Mouse (Mus musculus) monocyte, adult 2 months (primary cell): ENCODE results near the gene Erf.
A peak's percentile ranks its signal among the peaks of the same experiment; 100 is the strongest.
"Not testable (repeated sequence)": the region's sequence is repeated elsewhere in the genome, so short reads cannot be mapped to it uniquely, and the experiment has no call there.

Experiments
- DNase-seq, 2 experiments: peaks; one replicate each; pipeline ENCODE4 v3.0.0; 2022; ENCODE audit warnings: low spot score in 2 of 2, low read depth in 1 of 2

The Erf gene

DNA sequence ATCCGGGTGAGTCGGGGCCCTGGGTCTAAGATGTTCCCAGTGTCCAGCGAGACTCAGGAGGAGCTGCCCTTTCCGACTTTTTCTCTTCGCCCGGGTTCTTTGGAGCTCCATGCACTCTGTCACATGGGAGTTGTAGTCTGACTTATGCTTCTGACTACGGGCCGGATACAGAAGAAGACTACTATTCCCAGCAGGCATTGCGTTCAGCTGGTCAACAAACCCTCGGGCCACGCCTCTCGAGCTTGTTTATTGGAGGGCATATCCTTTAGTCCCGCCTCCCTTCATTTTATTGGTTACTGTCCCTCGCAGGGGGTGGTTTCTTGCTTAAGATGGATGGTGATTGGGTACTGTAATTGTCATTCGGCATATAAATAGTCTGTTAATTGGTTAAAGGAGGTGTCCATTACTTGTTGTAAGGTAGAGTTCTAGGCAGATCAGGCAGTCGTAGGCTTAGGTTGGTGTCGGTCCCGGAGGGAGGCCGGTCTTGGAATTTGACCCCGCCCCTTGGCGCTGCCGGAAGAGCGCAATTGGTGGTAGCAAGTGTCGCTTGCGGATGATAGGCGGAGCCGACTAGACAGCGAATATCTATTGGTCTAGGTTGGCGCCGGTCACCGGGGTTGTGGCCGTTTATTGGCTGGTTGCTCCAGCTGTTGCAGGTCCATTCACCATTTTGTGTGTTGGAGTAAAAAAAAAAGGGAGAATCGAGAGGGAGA lies 17.3 kb upstream of the Erf start:
- DNase-seq, result peak; percentile 97 to 98

DNA sequence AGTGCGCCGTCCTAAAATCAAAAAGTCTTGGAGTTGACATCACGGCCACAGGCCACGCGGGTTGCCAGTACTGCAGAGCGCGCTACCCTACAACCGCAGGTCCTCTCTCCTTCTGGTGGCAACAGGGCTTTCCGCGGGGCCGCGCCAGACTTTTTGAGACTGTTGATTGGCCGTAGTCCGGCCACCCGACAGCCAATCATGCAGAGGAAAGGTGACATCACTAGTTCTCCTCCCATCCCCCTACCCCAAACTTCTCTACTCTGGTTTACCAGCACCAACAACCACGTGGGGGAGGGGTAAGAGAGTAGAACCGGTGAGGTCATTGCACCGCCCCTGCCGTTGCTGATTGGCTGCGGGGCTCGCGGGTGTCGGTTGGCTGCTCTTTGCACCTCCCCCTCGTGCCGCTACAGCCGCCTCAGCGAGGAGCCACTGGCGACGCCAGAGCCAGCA lies 16.8 kb upstream of the Erf start, which contains the start of gene Cic:
Gene Cic, plus strand, starts transcription at position 404 of the 450 bp plus-strand sequence.
- peak; percentile 99 for DNase-seq

DNA sequence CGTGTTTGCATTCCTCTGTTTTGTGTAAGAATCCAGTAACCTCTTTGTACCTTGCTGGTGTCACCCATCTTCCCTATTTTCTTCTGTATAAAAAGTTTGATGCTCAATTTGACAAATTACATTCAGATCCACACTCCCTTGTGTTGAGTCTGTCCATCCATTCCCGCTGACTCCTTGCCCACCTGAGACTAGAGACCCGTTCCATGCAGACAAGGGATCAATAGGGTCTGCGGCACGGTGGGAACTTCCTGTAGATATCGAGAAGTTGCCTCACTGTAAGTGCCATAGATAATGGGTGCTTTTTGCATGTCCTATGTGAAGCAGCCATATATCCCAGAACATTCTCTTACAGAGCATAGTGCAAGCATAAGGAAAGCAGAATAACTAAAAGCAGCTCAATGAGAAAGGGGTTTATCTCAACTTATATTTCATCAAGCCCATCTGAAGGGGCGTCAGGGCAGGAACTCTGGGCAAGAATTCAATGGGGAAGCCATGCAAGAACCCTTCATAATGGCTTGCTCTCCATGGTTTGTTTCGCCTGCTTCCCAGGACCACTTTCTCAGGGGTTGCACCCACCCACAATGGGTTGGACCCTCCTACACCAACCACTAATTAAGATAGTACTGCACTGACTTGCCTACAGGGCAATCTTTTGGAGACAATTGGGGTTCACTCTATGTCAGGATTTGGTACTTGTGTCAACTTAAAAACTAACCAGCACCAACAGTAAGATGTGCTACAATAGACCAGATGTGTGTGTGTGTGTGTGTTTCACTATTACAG lies 15.8 kb upstream of the Erf start:
- DNase-seq, result no peak

DNA sequence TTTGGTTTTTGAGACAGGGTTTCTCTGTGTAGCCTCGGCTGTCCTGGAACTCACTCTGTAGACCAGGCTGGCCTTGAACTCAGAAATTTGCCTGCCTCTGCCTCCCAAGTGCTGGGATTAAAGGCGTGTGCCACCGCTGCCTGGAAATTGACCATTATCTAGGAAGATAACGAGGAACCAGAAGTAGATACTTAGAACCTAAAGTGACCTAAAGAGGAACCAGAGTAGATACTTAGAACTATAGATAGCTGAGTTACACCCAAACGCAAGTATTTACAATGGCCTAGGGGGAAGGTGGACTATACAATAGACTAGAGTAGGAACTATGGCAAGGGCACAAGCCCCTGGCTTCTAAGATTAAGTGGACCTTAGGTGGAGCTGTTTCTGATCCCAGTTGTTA lies 15.2 kb upstream of the Erf start:
- DNase-seq, result not testable (repeated sequence)

DNA sequence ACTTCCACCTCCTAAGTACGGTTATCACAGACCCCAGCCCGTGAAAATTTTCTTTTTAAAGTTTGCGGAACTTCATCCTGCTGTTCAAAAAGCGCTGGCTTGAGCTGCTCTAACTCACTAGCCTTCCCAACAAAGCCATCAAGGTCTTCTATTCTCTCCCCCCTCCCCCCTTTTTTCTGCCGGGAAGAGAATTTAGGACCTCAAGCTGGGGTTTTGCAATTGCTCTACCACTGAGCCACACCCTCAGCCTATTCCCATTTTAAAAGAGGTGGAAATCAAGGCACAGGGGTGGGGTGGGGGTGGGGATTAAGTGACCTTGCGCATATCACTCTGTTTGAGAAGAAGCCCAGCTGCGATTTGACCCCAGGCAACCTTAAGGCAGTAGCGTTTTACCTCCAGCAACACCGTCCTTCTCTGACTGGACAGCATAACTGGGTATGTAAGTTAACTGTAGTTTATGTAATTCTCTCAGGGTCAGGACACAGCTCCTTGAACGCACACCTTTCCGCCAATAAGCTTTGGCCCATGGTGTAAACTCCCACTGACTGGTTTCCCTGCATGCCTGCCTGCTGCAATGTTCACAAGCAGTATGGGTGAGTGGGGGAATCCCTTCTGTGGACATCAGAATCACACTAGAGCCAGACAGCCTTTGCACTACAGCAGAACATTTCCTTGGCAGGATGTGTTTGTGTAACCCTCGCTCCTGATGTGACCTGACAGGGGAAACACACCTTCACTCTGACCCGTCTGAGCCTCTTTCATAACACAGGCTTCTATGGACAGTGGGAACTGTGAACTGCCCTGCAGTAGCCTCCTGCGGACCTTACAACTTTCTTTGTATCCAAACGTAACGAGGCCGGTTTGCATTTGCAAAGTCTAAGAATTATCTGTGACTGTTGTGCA lies 13.7 kb upstream of the Erf start:
- no peak for DNase-seq

DNA sequence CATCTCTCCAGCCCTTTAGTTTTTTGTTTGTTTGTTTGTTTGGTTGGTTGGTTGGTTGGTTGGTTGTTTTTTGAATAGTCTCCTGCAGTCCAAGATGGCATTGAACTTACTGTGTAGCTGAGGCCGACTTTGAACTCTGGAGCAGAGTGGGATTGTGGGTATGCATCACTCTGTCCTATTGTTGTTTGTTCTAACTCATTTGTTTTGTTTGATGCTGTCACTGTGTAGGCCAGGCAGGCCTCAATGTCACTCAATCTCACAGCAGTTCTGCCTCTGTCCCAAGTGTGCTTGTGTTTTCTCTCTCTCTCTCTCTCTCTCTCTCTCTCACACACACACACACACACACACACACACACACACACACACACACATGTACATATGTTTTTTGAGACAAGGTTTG lies 11.3 kb upstream of the Erf start:
- DNase-seq, result no peak

DNA sequence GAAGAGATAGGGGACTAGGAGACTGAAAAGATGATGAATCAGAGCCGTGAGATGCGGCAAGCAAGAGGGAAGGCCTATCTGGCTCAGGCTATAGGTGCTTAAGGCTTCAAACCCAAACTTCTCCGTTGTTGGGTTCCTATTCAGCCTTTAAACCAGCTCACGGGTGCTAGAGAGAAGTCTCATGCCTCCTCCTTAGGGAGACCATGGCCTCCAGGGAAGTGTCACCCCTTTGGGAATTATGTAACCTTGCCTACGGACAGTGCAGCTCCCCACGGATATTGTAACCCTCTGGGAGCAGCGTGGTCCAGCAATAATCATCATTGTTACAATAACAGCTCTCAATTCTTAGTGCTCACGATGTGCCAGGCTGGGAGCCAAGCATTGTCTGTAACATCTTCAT lies 1.3 kb upstream of the Erf start:
- DNase-seq, result no peak

DNA sequence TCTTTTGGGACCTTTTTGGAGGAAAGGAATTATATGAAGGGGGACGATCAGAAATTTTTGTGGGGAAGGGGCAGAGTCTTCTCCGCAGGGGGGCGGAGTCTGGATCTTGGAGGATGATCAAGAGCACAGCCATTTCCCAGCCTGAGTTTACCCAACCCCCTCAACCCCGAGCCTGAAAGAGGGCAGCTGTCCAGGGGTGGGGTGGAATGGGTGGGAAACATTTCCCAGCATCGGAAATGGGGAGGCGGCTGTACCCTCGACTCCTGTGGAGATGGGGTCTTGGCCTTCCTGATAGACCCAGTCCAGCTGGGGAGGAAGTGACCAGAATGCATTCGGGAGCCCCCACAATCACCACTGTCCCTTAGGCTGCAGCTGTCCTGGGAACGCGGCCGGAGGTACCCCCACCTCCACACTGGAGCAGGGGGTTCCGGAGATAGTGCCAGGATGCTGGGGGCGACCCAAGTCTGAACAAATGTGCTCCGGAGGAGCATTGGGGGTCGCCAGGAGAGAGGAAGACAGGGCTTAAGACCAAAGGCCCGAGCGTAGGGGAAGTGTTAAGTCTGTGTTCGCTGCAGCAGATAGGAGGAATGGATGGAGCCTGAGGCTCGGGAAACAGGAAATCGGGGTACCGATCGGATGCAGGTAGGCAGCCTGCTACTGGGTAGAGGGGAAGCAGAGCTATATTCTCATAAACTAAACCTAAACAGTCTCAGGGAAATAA lies 670 bp upstream of the Erf start:
- DNase-seq, result no peak

DNA sequence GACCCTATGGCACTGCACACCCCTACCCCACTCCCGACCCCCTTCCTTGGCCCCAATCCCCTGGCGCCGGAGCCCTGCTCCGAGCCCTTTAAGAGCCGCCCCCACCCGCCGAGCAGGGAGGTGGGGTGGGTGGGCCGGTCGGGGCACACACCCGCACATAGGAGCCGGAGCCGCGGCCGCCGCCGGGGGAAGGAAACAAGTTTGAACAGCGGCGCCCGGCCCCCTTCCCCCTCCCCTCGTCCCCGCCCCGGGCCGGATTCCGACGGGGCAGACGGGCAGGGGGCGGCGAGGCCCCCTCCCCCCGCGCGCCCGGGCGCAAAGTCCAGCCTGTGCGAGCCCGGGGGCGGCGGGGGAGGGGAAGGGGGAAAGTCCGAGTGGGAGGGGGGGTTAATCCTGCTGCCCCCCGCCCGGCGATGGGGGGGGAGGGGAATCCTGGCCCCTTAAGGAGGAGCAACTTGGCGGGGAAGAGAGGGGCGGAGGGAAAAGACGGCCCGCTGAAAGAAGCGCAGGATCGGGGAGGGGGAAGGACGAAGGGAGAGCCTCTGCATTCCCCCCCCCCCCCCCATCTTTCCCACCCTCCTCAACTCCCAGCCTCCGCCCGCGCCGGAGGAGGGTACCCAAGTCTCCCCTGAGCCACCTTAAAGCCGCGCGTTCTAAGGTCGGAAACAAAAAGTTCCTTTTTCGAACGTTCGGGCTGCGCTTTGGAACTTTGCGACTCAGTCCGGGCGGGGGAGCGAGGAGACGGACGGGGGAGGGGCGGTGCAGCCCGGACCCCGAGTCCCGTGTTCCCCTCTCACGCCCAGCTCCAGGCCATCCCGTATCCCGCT lies 1.0 kb downstream of the Erf start:
- peak in 1 of 2 experiments; percentile 46 for DNase-seq

DNA sequence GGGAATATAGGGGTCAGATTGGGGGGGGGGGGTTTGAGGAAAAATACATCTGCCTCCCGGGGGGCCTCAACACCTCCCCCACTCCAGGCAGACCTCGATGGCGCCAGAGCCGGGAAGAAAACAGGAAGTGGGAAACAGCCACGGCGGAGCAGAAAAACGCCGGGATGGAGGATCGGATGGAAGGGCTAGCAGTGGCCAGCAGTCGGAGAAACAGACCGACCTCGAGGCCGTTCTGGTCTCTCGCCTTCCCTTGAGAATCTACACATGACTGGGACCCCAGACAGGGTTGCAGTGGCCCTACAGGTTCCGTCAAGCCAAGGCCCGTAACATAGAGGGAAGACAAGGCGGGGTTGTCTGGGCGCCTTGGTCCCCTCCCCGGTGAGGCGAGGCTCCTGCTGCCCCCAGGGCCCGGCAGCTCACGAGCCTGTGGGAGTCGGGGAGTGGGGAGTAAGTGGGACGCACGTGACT lies 1.7 kb downstream of the Erf start:
- DNase-seq, result no peak

DNA sequence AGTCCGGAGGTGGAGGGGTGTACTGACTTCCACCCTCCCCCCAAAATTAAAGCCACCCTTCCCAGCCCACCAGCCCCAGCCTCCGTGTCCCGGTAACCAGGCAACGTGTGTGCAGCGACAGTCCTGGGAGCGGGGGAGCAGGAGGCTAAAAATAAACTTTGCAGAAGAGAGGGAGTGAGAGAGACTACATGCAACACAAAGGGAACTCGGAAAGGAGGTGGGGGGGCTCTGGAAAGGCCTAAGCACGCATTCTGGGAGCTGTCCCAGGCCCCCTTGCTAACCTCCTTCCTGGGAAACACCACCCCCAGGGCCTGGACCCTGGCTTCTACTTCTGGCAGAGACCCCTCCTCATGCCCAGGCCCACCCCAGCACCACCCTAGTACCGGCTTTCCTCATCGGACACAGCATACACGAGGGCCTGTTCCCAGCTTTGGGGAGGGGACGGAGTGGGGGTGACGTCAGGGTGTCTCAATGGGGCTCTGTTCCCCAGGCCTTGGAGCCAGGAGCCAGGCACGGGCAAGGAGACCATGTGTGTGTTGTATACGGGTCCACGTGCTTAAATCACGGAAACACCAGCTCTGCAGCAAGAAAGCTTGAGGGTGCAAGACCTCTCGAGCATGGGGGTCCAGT lies 2.4 kb downstream of the Erf start:
- no peak for DNase-seq

DNA sequence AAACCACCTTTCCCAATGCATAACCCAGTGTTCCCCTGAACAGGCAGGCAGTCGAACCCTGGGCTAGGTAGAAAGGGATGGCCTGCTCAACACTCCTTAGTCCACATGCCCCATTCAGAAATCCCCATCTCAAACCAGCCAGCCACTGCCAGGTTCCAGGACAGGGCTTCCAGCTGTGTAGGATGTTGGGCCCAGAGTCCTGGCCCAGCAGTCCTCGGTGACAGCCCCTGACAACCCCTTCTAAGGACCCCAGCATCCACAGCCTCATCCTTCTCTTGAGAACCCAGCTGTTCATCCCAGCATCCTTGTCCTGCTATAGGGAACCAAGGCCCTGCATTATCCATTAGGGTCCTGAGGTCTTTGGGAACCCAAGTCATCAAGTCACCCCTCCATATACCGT lies 3.1 kb downstream of the Erf start:
- DNase-seq, result no peak

DNA sequence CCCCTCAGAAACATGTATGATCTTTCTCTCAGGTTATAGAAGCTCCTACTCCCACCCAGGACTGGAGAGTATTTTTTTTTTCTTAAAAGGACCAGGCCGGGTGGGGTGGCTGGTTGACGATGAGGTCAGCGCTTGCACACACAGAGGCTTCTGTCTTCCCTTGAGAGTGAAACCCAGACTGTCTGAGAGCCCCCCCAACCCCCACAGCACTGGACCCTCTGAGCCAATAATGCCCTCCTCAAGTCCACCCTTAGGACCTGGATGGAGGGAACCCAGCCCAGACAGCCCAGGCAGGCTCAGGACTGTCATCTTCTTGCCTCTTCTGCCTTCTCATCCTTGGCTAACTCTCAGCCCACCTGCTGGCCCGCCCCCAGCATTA lies 3.8 kb downstream of the Erf start:
- DNase-seq, result no peak

DNA sequence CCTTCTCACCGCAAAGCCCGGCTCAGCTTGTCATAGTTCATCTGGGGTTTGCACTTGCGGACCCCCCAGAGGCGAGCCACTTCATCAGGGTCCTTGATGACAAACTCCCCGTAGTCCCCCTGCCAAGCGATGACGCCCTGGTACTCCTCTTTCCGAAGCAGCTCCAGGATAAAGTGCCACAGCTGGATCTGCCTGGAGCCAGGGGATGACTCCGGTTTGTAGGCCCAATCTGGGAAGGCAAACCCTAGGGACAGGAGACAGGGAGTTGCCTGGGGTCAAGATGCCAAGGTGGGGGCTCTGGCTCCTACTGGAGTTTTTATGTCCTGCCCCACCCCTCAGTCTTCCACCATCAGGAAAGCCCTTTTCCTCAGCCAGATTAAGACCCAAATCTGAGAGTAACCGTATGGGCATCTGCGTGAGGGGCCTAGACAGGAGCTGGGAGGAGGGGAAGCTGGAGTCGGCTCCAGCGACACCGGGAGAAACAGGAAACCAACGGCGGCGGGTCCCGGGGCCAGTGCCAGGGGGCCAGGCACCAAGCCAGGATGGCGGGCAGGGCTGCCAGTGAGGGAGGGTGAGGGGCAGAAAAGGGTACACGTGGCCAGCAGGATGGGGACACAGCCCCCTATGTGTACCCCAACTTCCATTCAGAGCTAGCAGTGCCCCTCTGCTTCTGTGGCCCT lies 4.3 kb downstream of the Erf start:
- DNase-seq, result no peak

DNA sequence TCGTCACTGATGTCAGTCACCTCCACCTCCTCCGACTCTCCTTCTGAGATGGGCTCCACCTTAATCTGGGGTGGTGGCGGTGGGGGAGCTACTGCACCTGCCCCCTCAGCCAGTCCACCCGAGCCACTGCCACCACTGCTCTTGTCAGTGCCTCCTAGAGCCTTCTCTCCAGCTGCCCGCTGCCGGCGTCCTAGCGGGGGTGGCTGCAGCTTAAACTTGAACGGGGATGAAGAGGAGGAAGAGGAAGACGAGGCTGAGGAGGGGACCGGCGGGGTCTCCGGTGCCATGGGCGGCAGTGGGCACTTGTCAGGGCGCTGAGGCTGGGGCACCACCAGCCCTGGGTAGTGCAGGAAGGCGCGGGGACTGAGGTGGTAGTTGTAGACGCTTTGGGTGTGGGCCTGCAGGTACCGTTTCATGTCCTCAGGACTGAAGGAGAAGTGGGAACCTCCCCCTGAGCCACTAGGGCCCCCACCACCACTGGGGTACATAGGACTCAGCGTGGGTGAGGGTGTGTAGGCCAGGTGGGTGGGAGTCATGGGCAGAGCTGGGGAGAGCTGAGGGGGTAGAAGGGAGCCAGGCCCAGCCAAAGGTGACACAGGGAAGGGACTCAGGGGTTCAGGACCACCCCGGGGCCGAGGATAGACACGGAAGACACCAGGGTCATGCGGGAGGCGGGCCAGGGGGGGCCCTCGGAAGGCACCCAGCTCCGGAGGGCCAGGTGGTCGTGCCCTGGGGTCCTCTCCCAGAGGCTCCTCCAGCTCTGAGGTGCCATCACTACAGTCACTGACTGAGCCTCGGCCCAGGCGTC lies 5.8 kb downstream of the Erf start:
- no peak for DNase-seq

DNA sequence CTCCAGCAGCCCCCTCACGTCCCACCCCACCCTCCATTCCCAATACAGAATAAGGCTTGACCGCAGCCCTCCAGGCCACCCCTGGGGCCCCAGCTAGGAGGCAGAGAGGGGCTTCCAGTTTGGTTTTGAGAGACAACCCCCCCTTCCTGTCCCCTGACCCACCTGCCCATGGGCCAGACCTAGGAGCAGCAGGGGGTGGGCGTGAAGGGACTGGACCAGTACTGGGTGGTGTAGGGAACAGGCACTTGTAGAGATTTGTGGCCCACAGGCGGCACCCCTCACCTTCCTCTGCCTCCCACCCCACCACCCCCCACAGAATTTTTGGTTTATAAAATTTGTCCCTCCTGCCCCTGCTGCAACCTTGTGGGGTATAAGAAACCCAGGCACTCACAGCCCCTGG lies 7.2 kb downstream of the Erf start:
- DNase-seq, result no peak

DNA sequence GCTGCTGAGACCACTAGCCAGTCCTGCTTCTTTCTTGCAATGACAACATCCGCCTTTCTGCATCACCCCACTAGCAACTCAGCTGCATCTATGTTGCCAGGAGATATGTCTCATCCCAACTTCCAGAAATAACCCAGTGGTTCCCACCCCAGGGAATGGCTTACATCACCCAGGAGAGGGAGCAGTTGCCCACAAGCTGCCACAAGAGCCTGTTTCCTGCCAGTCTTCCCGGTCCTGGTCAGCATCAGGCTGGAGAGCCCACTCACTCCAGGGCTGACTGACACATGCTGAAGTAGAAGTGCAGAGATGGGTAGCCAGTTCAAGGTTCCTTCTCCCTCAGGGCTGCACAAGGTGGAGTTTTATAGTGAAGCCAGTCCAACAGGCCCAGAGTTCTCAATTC lies 9.5 kb downstream of the Erf start:
- no peak for DNase-seq

DNA sequence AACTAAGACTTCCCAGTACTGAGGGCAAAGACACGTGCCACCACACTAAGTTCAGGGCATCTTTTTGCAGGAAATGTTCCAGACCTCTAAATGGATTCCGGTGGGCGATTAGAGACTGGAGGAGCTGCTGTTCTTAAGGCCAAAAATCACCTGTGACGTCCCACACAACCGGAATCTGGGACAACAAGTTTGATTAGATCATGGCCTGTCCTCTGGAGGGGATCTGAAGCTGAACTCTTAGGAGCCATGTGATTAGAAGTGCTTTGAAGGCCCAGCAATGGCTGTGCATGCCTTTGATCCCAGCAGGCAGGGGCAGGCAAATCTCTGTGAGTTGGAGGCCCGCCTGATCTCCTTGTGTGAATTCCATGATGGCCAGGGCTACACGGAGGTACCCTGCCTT lies 9.9 kb downstream of the Erf start:
- no peak for DNase-seq
